Mouse (Mus musculus) thymus, postnatal 0 days (tissue): ENCODE measurements around the gene Flt4. TPM values are rescaled to one million over a fixed set of nuclear protein-coding genes. Genes with fewer than 3 reads are reported as not detected.

Source experiments
- DNase-seq: peaks from one replicate; pipeline ENCODE4 v3.0.0-alpha.2; 2015; ENCODE audit warnings: low spot score
- polyA plus RNA-seq: library from polyadenylated mRNA; unstranded; fragments of >200 nt; fragmentation: Nextera tagmentation; extraction: Ambion mirVana; gene quantifications from 2 replicates; pipeline ENCODE4 v1.2.1, GENCODE M21; 2015

Gene Flt4
- polyA plus RNA-seq, 1 experiment from 2014 or later: 0.31 TPM

GRCm38 (mm10) chr11:49697779-49698178 is 88.7 kb downstream of the Flt4 start:
- DNase-seq: no peak

GRCm38 (mm10) chr11:49699079-49699478 is 90.0 kb downstream of the Flt4 start:
- no peak for DNase-seq

GRCm38 (mm10) chr11:49702014-49702413 is 93.0 kb downstream of the Flt4 start:
- DNase-seq: no peak

Other genes with a start within 250 kb of the Flt4 start
- not detected in 2 replicates for gene Olfr1389, start 186.2 kb upstream of the Flt4 start, polyA plus RNA-seq
- 0.04 and 0.05 TPM in 2 replicates for gene Olfr1388, start 172.6 kb upstream of the Flt4 start, polyA plus RNA-seq
- gene Olfr1387, start 153.9 kb upstream of the Flt4 start, polyA plus RNA-seq: not detected in 2 replicates
- gene Olfr1386, start 144.2 kb upstream of the Flt4 start, polyA plus RNA-seq: not detected in 2 replicates
- not detected in 2 replicates for gene Olfr1385, start 120.2 kb upstream of the Flt4 start, polyA plus RNA-seq
- not detected in 2 replicates for gene Olfr1384, start 102.5 kb upstream of the Flt4 start, polyA plus RNA-seq
- gene Olfr1383, start 89.6 kb upstream of the Flt4 start, polyA plus RNA-seq: not detected in 2 replicates
- gene Olfr1382, start 81.0 kb upstream of the Flt4 start, polyA plus RNA-seq: not detected in 2 replicates
- not detected in 2 replicates for gene Olfr1381, start 65.8 kb upstream of the Flt4 start, polyA plus RNA-seq
- not detected in 2 replicates for gene Olfr1380, start 52.4 kb upstream of the Flt4 start, polyA plus RNA-seq
- gene Scgb3a1, start 54.3 kb downstream of the Flt4 start, polyA plus RNA-seq: 2.5 and 5.7 TPM in 2 replicates
- 84.6 and 112 TPM in 2 replicates for gene Cnot6, start 103.5 kb downstream of the Flt4 start, polyA plus RNA-seq
- gene Gfpt2, start 184.9 kb downstream of the Flt4 start, polyA plus RNA-seq: 3.2 and 3.4 TPM in 2 replicates
- 42.0 and 44.5 TPM in 2 replicates for gene Mapk9, start 237.5 kb downstream of the Flt4 start, polyA plus RNA-seq